Mouse (Mus musculus) fibroblast of lung, adult 2 months (primary cell): ENCODE data around the gene Lrrc3.

Experiments
- DNase-seq: peaks from one replicate; pipeline ENCODE4 v3.0.0-alpha.2; 2011; ENCODE audit warnings: low read depth

Gene Lrrc3

GRCm38 (mm10) chr10:77867546-77867945 is 34.8 kb downstream of the Lrrc3 start:
- no peak for DNase-seq

GRCm38 (mm10) chr10:77864762-77865143 is 37.6 kb downstream of the Lrrc3 start:
- DNase-seq = no peak

GRCm38 (mm10) chr10:77864067-77864761 is 38.1 kb downstream of the Lrrc3 start:
- DNase-seq = no peak

- DNase-seq = no peak
Measured at GRCm38 (mm10) chr10:77861675-77862074, 40.7 kb downstream of the Lrrc3 start, which contains the start of gene Gm3285. Gm3285 (plus strand) TSS chr10:77861975.

GRCm38 (mm10) chr10:77852559-77852958 is 49.8 kb downstream of the Lrrc3 start, which contains the start of gene Gm10318:
Gm10318 (plus strand) TSS chr10:77852859.
- DNase-seq = no peak
